Mouse (Mus musculus): ENCODE measurements at regions not wholly inside any gene's neighbourhood (a gene's known extent, or its start where the extent isn't known, plus 50 kb on each side); places are given as distances from the start of the nearest gene placed in this dataset.
A peak's percentile ranks its signal among the peaks of the same experiment; 100 is the strongest.

GRCm38 (mm10) chr2:75406721-75407455, 252.2 kb upstream of the Hnrnpa3 start:
- no peak for DNase-seq (ENCODE audit: low spot score in 2 of 2)

- DNase-seq (ENCODE audit: low spot score in 2 of 2), result peak; percentile 30 to 40
These were observed 251.5 kb upstream of the Hnrnpa3 start for GRCm38 (mm10) chr2:75407560-75407959.

- no peak for DNase-seq (ENCODE audit: low spot score in 2 of 2)
These were observed 251.0 kb upstream of the Hnrnpa3 start for GRCm38 (mm10) chr2:75408016-75408415.

- DNase-seq (ENCODE audit: low spot score in 2 of 2), result no peak
These were observed 249.3 kb upstream of the Hnrnpa3 start for GRCm38 (mm10) chr2:75409806-75410205.

GRCm38 (mm10) chr2:75412735-75413134, 246.3 kb upstream of the Hnrnpa3 start:
- no peak for DNase-seq (ENCODE audit: low spot score in 2 of 2)

GRCm38 (mm10) chr2:75418689-75419088, 240.4 kb upstream of the Hnrnpa3 start:
- DNase-seq (ENCODE audit: low spot score in 2 of 2), result no peak

GRCm38 (mm10) chr2:75419142-75419541, 239.9 kb upstream of the Hnrnpa3 start:
- DNase-seq (ENCODE audit: low spot score in 2 of 2), result no peak

- no peak for DNase-seq (ENCODE audit: low spot score in 2 of 2)
These were observed 236.0 kb upstream of the Hnrnpa3 start for GRCm38 (mm10) chr2:75422798-75423685.

- no peak for DNase-seq (ENCODE audit: low spot score in 2 of 2)
These were observed 235.2 kb upstream of the Hnrnpa3 start for GRCm38 (mm10) chr2:75423872-75424271.

GRCm38 (mm10) chr2:75424363-75424762, 234.7 kb upstream of the Hnrnpa3 start:
- DNase-seq (ENCODE audit: low spot score in 2 of 2), result no peak

GRCm38 (mm10) chr2:75424911-75425310, 234.2 kb upstream of the Hnrnpa3 start:
- DNase-seq (ENCODE audit: low spot score in 2 of 2), result no peak

GRCm38 (mm10) chr2:75425384-75425783, 233.7 kb upstream of the Hnrnpa3 start:
- DNase-seq (ENCODE audit: low spot score in 2 of 2), result no peak

- no peak for DNase-seq (ENCODE audit: low spot score in 2 of 2)
These were observed 233.3 kb upstream of the Hnrnpa3 start for GRCm38 (mm10) chr2:75425791-75426190.

GRCm38 (mm10) chr2:75427936-75428458, 231.1 kb upstream of the Hnrnpa3 start:
- DNase-seq (ENCODE audit: low spot score in 2 of 2), result no peak

GRCm38 (mm10) chr2:75430161-75430940, 228.7 kb upstream of the Hnrnpa3 start:
- DNase-seq (ENCODE audit: low spot score in 2 of 2), result no peak

GRCm38 (mm10) chr2:75431981-75432380, 227.1 kb upstream of the Hnrnpa3 start:
- DNase-seq (ENCODE audit: low spot score in 2 of 2), result no peak

GRCm38 (mm10) chr2:75434521-75434920, 224.5 kb upstream of the Hnrnpa3 start:
- no peak for DNase-seq (ENCODE audit: low spot score in 2 of 2)

- no peak for DNase-seq (ENCODE audit: low spot score in 2 of 2)
These were observed 219.4 kb upstream of the Hnrnpa3 start for GRCm38 (mm10) chr2:75439522-75440230.

GRCm38 (mm10) chr2:75442632-75443031, 216.4 kb upstream of the Hnrnpa3 start:
- DNase-seq (ENCODE audit: low spot score in 2 of 2), result no peak

- no peak for DNase-seq (ENCODE audit: low spot score in 2 of 2)
These were observed 213.9 kb upstream of the Hnrnpa3 start for GRCm38 (mm10) chr2:75445189-75445588.

All from layer of hippocampus, postnatal 10 days (tissue).